Mouse (Mus musculus) spleen, adult 2 months (tissue): Measurements from ENCODE around the gene Flnb. TPM values are rescaled to one million over a fixed set of nuclear protein-coding genes. Genes with fewer than 3 reads are reported as not detected.

Experiments
- DNase-seq, 2 experiments: peaks; one replicate each; pipeline versions ENCODE4 v3.0.0 to v3.0.0-alpha.2; 2012 to 2021; ENCODE audit warnings: low spot score in 2 of 2, low read depth in 1 of 2
- H3K27ac ChIP-seq: fragments of 200-500 bp; 2 replicates; pipeline ENCODE4 v1.5.1; 2012; ENCODE audit warnings: low read length, inconsistent platforms; ENCODE audit not compliant: insufficient read depth
- H3K27me3 ChIP-seq: fragments of 200-500 bp; 2 replicates; pipeline ENCODE4 v1.6.1; 2012; ENCODE audit warnings: mild to moderate bottlenecking, moderate library complexity, low read length, inconsistent platforms; ENCODE audit not compliant: control insufficient read depth, insufficient read depth
- H3K36me3 ChIP-seq: fragments of 200-500 bp; 2 replicates; pipeline ENCODE4 v1.6.1; 2012; ENCODE audit warnings: mild to moderate bottlenecking, low read length, inconsistent platforms; ENCODE audit not compliant: control insufficient read depth, insufficient read depth
- H3K4me1 ChIP-seq: fragments of 200-500 bp; 2 replicates; pipeline ENCODE4 v1.6.1; 2011; ENCODE audit warnings: inconsistent platforms; ENCODE audit not compliant: control insufficient read depth, insufficient read depth, insufficient read length
- H3K4me3 ChIP-seq: fragments of 200-500 bp; 2 replicates; pipeline ENCODE4 v1.5.1; 2011; ENCODE audit warnings: mild to moderate bottlenecking, inconsistent platforms; ENCODE audit not compliant: insufficient read depth, insufficient read length; ENCODE audit errors: extremely low read depth
- CTCF ChIP-seq: fragments of 200-500 bp; IDR thresholded peaks from 2 replicates; pipeline ENCODE4 v1.5.1; 2011; ENCODE audit warnings: mild to moderate bottlenecking, inconsistent platforms; ENCODE audit not compliant: insufficient read depth, insufficient read length, insufficient replicate concordance; ENCODE audit errors: extremely low read depth
- POLR2A ChIP-seq: fragments of 200-500 bp; IDR thresholded peaks from 2 replicates; pipeline ENCODE4 v1.6.1; 2011; ENCODE audit warnings: low read depth, low read length, inconsistent platforms
- WGBS: fragments of 180-500 bp; shearing (Covaris S2); methylation state at CpG from one replicate; pipeline ENCODE4 v1.1.7; 2018; 5-methylcytosine and 5-hydroxymethylcytosine counted together
- polyA plus RNA-seq: library from polyadenylated mRNA; depleted of rRNA; stranded (reverse); fragments of >200 nt; gene quantifications from 2 replicates; pipeline ENCODE4 v1.2.3, GENCODE M21; 2012

The Flnb gene
- polyA plus RNA-seq, 1 experiment = 8.2 TPM

- TF ChIP-seq POLR2A (no peak), CTCF (no peak)
- Histone ChIP-seq H3K27me3 (no peaks in the 10 kb centered on the region), H3K27ac (no peak overlapping the region), H3K4me3 (no peak overlapping the region), H3K4me1 (no peaks in the 10 kb centered on the region; the same call in 1 of the 2 replicates), H3K36me3 (no peaks in the 10 kb centered on the region)
- WGBS = 93% methylated on average over 6 of the region's 6 CpGs
- DNase-seq = no peak
Measured at GRCm38 (mm10) chr14:7854366-7854765, 36.6 kb downstream of the Flnb start.

DNA sequence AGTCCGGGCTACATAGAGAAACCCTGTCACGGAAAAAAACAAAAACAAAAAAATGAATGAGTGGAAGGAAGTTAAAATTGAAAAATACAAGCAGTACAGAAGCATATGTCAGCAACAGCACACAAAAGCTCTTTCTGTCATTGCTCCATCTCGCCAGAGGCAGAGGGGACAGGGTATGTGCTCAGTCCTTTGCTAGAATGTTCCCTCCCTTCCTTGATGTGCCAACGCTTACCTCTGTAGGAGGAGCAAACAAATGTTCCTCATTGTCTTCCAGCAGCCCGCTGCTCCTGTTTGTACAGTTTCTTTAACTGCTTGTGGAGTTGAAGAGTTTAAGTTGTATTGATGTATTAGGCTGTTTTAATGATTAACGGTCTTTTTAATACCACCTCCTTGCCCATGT is 37.3 kb downstream of the Flnb start:
- H3K27ac ChIP-seq = no peak overlapping the region
- 93% methylated on average over 6 of the region's 6 CpGs for WGBS
- H3K4me3 ChIP-seq = no peak overlapping the region
- H3K4me1 ChIP-seq = no peaks in the 10 kb centered on the region; the same call in 1 of the 2 replicates
- DNase-seq = no peak
- TF ChIP-seq POLR2A (no peak), CTCF (no peak)
- no peaks in the 10 kb centered on the region for H3K27me3 ChIP-seq
- H3K36me3 ChIP-seq = no peaks in the 10 kb centered on the region

DNA sequence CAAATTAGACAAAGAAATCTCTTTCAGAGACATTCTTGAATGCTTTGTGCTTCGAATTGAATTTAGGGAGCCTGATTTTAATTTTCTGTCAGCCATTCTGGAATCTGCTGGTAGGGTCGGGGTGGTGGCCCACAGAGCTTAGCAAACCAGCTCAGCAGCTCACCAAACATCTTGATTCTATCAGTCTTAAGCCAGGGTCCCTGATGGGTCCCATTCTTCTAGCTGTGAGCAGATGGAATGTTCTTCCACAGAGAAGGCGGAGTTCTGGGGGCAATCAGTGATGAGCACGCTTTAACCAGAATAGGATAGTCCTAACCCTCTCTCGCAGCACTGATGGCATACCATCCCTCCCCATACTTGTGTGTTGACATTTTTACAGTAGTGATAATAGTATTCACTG is 37.7 kb downstream of the Flnb start:
- Histone ChIP-seq H3K4me3 (no peak overlapping the region), H3K36me3 (no peaks in the 10 kb centered on the region), H3K4me1 (no peaks in the 10 kb centered on the region; the same call in 1 of the 2 replicates), H3K27ac (no peak overlapping the region), H3K27me3 (no peaks in the 10 kb centered on the region)
- no peak for DNase-seq
- 90% methylated on average over 5 of the region's 5 CpGs for WGBS
- TF ChIP-seq POLR2A = no peak
- no peak for TF ChIP-seq CTCF

DNA sequence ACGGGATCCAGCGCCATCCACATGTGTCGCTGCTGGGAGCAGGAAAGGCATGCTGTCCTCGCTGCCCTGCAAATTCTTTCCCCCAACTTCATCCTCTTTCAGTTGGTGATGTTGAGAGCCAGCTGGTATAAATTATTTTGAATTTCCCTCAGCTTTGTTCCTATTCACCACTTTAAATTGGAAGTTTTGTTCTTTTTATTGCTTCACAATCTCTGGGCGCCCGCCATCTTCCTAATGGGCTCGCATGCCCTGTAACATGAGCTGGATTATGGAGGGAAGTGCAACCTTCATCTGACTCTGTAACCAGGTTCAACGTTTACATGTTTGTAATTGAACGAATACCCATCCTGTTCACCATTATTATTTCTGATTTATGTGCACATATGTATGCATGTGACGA is 38.6 kb downstream of the Flnb start:
- TF ChIP-seq POLR2A (no peak), CTCF (no peak)
- H3K36me3 ChIP-seq = no peaks in the 10 kb centered on the region
- WGBS = 94% methylated on average over 10 of the region's 10 CpGs
- no peak overlapping the region for H3K27ac ChIP-seq
- DNase-seq = no peak
- H3K27me3 ChIP-seq = no peaks in the 10 kb centered on the region
- H3K4me1 ChIP-seq = no peaks in the 10 kb centered on the region; the same call in 1 of the 2 replicates
- H3K4me3 ChIP-seq = no peak overlapping the region

GRCm38 (mm10) chr14:7857835-7858234 is 40.1 kb downstream of the Flnb start:
- Histone ChIP-seq H3K4me1 (no peaks in the 10 kb centered on the region), H3K36me3 (no peaks in the 10 kb centered on the region), H3K4me3 (no peak overlapping the region), H3K27ac (no peak overlapping the region), H3K27me3 (no peaks in the 10 kb centered on the region)
- WGBS = 95% methylated on average over 3 of the region's 3 CpGs
- DNase-seq = no peak
- no peak for TF ChIP-seq CTCF

- no peak overlapping the region for H3K27ac ChIP-seq
- H3K4me1 ChIP-seq = no peaks in the 10 kb centered on the region
- no peaks in the 10 kb centered on the region for H3K27me3 ChIP-seq
- H3K4me3 ChIP-seq = no peak overlapping the region
- DNase-seq = no peak
- 51% methylated on average over 4 of the region's 4 CpGs for WGBS
- H3K36me3 ChIP-seq = no peaks in the 10 kb centered on the region
- TF ChIP-seq POLR2A = no peak
- no peak for TF ChIP-seq CTCF
Measured at GRCm38 (mm10) chr14:7858430-7858829, 40.7 kb downstream of the Flnb start.

GRCm38 (mm10) chr14:7860525-7861154 is 42.9 kb downstream of the Flnb start:
- H3K36me3 ChIP-seq = no peaks in the 10 kb centered on the region
- WGBS = 92% methylated on average over 8 of the region's 8 CpGs
- H3K27me3 ChIP-seq = no peaks in the 10 kb centered on the region
- no peak for DNase-seq
- TF ChIP-seq POLR2A (no peak), CTCF (no peak)
- no peak overlapping the region for H3K27ac ChIP-seq
- no peak overlapping the region for H3K4me3 ChIP-seq
- H3K4me1 ChIP-seq = no peaks in the 10 kb centered on the region

DNA sequence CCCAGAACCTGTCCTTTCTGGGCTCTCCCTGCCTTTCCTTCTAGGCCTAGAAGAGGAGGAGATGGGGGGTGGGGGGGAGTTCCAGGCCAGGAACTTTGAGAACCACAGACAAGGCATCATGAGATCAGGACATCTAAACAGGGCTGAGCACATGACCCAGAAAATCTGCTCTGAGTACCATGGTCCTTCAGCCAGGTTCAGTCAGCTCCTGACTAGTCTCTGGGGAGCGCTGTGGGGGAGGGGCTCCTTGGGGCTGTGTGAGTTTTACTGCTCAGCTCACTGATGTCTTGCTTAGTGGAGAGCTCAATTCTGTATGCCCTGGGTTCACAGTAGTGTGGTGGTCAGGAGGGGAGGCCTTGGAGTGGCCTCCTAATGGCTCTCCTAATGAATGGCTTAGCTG is 43.5 kb downstream of the Flnb start:
- TF ChIP-seq CTCF = no peak
- Histone ChIP-seq H3K27ac (no peak overlapping the region), H3K4me3 (no peak overlapping the region), H3K36me3 (no peaks in the 10 kb centered on the region), H3K27me3 (no peaks in the 10 kb centered on the region), H3K4me1 (no peaks in the 10 kb centered on the region)
- DNase-seq = no peak
- whole genome bisulfite sequencing = 100% methylated on average over 1 of the region's 1 CpGs
